Mouse (Mus musculus) gastrocnemius, postnatal 10 days (tissue): ENCODE data around the gene Enc1. TPM values are rescaled to one million over a fixed set of nuclear protein-coding genes. Genes with fewer than 3 reads are reported as not detected.

ENCODE experiments used
- DNase-seq: peaks from one replicate; pipeline ENCODE4 v3.0.0; 2021; ENCODE audit warnings: mixed read lengths
- total RNA-seq, 2 experiments: library from RNA; stranded (reverse); gene quantifications; 2 replicates each; pipeline ENCODE4 v1.2.3; 2021

The Enc1 gene
- total RNA-seq, 2 experiments from 2014 or later: 6.4 to 8.2 TPM

DNA sequence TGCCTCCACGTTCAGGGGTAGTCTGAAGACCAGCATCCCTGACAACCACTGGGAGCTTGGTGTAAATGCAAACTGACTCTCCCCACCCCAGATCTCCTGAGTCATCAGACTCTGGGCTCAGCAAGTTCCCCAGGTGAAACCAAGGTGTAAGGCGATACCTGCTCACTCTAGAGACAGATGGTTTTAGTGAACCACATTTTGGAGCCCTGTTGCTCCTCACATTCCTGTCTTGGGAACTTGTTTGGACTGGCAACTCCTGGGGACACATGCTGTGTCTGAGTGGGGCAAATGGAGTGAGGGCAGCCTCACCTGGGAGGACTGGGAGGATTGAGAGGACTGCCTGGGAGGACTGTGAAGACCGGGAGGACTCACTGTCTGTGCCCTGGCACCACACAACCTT is 13.1 kb upstream of the Enc1 start:
- DNase-seq: no peak

DNA sequence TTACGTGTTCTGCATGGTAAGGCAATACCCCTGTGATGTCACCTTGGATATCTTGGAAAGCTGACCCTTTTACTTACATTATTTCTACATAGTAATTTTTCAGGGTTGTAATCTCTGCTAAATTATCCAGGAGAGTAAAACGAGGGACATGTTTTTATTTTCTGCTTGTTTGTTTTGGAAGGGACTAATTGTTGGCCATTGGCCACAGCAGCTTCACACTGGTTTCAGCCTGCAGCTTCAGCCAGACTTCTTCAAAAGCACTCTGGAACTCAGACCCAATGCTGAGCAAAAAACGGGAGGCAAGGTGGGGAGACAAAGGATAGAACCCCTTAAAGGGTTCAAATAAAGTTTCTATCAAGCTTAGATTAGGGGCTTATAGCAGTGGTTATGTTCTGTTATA is 10.8 kb upstream of the Enc1 start:
- no peak for DNase-seq

DNA sequence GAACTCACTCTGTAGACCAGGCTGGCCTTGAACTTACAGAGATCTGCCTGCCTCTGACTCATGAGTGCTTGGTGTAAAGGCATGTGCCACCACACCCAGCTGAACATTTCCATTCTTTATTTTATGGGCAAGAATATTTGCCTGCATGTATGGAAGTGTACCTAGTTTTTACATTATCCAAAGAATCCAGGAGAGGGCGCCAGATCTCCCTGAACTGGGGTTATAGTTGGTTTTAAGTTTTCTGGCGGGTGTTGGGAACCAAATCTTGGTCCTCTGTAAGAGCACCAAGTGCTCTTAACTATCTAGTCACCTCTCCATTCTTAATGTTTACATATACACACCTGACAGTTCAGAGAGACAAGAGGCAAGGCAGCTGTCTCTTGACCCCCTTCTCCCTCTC is 7.8 kb upstream of the Enc1 start:
- no peak for DNase-seq

GRCm38 (mm10) chr13:97234785-97235417 is 6.0 kb upstream of the Enc1 start:
- DNase-seq: peak; percentile 82

GRCm38 (mm10) chr13:97235911-97236310 is 5.0 kb upstream of the Enc1 start:
- DNase-seq: no peak

- no peak for DNase-seq
These were observed 3.2 kb upstream of the Enc1 start for GRCm38 (mm10) chr13:97237700-97238099.

DNA sequence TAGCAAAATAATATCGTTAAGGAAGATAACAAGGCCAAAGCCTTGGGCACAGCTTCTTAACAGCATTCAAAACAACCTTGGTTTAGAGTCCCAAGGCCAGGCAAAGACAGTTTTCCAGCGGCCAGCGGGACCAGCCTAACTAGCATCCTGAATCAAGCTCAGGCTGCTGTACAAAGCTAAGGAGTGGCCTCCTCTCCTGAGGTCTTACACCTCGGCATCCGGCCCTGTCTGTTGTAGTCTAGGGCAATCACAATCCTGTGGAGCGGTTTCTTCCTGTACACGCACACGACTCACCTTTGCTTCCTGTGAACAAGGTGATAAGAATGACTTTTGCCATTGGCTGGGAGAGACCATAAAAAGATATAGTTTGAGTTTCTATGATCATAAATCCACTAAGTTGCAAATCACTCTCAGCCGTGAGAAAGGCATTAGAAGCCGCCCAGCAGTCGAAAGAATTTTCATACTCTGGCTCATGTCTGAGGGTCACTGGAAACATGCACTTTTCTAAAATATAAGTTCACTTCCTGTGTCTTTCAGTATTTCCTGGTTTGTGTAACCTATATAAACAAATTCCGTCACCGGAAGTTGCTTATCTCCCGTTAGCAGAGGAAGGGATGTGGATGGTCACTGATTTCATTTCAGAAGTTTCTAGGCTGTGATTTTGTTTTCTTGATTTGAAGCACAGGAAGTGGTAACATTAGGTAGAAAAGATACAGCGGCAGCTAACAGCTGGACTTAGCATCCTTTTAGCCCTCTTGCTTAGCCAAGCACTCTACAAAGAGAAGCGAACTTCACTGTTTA is 2.5 kb upstream of the Enc1 start:
- DNase-seq: no peak

DNA sequence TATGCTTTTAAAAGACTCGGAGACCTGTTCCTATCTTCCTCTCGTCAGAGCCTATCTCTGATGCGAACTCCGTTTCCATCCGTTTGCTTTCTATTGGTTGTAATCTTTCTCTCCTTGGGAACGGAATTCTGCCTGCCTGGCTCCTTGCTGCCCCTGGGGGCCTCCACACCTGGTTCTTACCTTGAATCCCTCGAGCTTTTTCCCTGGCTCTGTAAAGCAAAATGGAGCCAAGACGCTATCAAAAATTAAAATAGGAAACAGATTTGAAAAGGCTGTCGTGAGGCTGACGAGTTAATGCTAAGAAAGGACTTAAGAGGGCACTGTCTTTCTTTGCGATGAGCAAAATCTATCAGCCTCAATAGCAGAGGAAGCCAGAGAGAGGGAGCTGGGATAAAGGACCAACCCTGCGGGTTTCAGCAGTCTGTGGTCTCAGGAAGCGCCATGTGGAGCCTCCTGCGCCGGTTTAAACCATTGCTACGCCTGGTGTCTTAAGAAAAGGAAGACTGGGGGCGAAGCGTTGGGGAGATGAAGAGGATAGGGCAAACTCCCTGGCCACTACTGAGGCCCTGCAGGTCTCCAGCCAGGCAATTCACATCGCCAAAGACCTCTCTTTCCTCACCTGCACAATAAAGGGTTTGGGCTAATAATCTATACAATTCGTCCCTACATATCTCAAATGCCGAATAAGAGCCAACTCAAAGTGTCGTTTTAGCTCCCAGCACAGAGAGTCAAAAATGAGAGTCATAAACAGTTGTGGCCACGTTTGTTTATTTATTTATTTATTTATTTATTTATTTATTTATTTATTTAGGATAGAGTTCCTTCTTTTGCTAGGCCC is 1.3 kb upstream of the Enc1 start:
- DNase-seq: peak; percentile 25

DNA sequence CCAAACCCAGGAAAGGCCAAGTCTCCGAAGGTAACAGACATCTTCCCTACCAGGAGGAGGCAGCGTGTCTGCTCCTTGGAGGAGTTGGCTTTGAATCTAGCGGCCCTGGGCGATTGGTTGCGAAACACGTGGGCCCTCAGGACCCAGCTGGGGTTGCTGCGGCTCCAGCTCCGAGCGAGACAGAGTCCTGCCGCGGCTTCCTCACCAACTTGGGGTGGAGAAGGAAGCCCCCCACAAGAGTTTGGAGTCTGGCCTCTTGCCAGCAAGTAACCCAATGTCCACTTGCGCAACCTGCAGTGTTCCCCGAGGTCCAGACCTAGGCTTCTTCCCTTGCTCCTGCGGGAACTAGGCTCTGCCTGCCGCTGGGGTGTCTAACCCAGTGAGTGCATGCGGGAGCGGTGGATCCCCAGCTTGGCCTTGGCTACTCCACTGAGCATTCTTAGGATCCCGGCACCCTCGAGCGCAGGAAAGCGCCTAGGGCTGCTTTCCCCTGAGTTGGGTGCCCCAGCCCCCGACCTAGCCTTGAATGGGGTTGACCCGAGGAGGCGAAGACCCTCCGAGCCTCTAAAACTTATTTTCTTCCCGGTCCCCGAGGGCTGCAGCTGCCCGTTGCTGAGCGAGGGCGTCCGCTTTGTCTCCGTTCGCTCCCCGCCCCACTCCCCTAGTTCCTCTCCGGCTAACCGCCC is 483 bp upstream of the Enc1 start:
- peak; percentile 73 for DNase-seq

DNA sequence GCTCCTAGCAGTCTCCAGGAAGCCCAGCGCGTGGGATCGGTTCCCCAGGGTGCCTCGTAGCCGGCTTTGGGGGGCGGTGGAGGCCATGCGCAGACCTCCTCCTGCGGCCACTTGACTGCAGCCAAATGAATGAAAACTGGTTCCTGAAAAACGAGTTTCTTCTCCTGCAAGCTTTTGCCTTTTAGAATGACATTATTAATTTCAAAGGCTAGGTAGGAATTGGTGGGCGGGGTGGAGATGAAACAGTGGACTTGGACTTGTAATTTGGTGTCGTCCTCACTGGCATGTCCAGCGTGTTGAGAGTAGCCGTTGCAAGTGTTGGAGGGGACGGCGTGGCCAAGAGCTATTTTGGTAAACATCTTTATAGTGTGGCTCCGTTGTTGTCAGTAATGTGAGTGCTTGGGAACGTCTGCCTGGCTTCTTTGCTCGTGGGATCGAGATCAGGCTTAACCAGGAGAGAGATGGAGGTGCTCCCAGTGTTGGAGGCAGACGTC is 929 bp downstream of the Enc1 start:
- DNase-seq: no peak

- no peak for DNase-seq
These were observed 1.8 kb downstream of the Enc1 start for GRCm38 (mm10) chr13:97242716-97243115.

DNA sequence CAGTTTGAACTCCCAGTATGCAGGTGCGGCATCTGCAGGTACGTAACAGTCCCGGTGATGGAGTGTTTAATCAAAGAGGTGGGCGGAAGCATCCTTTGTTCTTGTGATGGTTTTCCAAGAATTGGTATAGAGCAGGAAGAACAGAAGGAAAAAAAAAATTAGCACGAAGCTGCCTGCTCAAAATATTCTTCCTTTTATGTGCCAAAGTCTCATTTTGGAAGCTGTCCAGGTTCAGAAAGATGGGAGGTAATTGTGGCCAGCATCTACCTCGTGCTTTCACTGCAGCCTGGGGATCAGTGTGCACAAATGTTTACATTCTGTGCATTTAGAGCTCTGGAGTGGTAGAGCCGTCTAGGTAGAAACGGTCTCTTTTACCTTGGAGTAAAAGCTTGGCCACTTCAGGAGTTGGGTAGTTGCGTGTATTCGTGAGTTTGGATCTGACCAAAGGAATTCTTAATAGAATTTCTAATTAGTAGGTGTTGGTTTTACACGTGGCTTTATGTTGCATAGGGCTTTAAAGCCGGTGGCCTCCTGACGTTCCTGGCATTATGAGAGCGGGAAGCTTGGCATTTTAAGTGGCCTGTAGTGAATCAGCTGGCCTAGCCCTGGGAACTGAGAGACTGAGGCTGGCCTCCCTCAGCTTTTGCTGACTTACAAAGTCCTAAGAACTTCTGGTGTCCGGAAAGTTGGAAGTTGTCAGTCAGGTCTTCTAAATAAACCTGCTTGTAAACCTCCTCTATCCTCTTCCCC is 3.2 kb downstream of the Enc1 start:
- no peak for DNase-seq

- no peak for DNase-seq
These were observed 3.8 kb downstream of the Enc1 start for GRCm38 (mm10) chr13:97244712-97245105.

DNA sequence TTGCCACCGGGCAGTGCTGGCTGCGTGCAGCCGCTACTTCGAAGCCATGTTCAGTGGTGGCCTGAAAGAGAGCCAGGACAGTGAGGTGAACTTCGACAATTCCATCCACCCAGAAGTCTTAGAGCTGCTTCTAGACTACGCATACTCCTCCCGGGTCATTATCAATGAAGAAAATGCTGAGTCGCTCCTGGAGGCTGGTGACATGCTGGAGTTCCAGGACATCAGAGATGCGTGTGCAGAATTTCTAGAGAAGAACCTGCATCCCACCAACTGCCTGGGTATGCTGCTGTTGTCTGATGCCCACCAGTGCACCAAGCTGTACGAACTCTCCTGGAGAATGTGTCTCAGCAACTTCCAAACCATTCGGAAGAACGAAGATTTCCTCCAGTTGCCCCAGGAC is 4.3 kb downstream of the Enc1 start:
- DNase-seq: no peak

DNA sequence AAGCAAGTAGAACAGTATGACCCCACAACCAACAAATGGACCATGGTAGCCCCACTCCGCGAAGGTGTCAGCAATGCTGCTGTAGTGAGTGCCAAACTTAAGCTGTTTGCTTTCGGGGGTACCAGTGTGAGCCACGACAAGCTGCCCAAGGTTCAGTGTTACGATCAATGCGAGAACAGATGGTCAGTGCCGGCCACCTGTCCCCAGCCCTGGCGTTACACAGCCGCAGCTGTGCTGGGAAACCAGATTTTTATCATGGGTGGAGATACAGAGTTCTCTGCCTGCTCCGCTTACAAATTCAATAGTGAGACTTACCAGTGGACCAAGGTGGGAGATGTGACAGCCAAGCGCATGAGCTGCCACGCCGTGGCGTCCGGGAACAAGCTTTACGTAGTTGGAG is 5.3 kb downstream of the Enc1 start:
- DNase-seq: no peak

- no peak for DNase-seq
These were observed 6.8 kb downstream of the Enc1 start for GRCm38 (mm10) chr13:97247754-97248153.

GRCm38 (mm10) chr13:97249051-97249461 is 8.2 kb downstream of the Enc1 start:
- DNase-seq: no peak

DNA sequence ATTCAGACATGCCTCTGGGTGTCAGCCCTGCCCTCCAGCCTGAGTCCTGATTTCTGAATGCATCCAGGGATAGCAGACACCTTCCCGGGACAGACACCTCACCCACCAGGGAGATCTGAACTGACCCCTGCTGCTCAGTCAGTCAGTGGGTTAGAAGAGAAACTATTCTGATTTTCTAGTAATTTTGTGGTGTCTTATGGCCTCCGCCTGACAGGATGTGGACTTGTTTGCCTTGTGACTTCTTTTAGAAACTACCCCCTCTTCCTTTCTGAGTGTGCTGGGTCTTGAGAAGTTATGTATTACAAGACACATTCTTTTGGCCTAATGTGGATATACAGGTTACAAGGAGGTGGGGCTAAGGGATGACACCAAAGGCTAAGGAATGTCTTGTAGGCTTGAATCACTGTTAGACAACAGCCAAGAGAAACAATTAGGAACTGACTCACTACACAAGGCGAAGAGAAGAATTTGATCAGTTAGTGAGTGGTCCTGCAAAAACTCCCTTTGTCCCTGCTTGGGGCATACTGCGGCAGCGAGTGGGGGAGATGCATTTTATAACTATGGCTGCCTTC is 8.7 kb downstream of the Enc1 start:
- DNase-seq: no peak

DNA sequence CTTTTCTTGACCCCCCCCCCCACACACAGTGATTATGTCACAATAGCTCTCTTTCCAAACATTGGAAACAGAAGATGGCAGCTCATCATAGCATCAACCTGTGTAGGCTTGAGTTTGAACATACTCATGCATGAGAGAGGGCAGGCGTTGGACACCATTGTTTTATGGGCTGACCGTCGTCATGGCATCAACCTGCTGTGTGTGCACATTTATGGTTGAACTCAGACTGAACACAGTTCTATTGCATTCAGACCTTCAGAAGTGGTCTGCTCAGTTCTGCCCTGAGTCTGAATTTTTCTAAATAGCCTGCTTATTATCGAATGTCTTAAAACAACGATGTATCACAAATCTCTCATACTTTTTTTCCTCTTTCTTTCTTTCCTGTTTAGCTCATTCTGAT is 9.2 kb downstream of the Enc1 start:
- DNase-seq: no peak

- DNase-seq: no peak
These were observed 9.9 kb downstream of the Enc1 start for GRCm38 (mm10) chr13:97250551-97251380.
